Mouse (Mus musculus) thymus, postnatal 36 days (tissue): ENCODE data around the gene Gipc2.

Experiments
- DNase-seq, 2 experiments: peaks; one replicate each; pipeline ENCODE4 v3.0.0; 2022; ENCODE audit warnings: mixed read lengths in 2 of 2

Gipc2 gene

DNA sequence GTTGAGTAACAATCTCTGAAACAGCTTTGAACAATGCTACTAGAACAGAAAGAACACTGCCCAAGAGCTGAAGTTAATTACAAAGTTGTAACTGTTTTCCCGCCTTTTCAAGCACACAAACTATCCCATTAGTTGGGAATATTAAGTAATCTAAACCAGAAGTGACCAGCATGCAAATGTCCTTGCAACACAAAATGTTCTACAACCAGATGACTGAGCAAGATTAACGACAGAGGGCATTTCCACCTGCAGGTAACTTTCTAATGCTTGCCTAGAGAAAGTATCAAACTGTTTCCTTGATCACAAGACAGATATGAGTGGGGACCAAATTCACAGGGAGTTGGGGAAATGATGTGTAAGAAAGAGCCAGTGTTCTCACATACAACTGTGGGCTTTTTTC lies 101.9 kb downstream of the Gipc2 start:
- no peak for DNase-seq

DNA sequence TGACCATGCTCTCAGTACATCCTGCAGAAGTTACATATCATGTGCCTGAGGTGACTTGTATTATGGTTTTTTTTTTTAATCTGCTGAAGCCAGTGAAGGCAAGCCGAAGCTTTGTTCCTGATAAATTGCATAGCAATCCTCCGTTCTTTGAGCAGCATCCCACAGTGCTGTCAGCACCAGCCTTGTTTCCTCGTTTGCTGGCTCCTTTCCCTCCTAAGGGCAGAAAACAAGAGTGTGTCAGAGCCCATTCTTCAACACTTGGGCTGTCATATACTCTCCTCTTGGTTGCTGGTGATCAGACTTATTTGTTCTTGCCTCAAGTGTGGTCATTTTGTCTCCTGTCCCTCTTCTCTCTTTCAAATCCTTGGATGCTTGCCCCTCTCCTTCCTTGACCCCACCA lies 103.2 kb downstream of the Gipc2 start:
- DNase-seq = no peak

DNA sequence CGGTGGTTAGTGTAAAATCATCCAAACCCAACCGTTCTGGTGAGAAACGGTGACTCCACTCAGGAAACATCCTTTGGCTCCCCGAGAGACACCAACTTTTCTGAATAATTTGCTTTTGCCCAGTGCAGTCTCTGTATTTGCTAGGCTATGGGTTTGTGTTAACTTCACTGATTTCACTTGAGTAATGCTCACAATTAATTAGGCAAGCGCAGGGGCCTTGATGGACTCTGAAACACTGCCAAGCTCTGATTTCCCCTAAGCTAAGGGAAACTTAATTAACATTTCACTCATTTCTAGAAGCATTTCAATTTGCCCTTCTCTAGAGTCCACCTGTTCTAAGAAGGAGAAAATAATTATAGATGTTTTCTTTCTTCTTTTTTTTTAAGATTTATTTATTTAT lies 104.9 kb downstream of the Gipc2 start:
- no peak for DNase-seq

DNA sequence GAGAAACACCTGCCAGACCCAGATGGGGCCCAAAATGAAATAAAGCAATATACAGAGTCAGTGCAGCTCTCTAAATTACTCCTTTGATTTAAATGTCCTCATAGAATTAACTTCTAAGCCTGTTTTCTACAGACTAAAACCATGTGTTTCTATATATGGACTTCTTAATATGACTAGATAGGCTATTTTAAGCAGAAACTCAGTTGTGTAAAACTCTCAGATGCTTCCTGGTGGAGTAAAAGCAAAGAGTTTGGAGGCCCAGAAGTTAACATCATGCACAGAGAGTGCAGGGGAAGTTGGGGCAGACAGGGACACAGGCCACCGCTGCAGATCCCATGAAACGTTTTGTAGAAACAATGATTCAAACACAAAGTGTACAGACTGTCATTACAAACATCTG lies 107.8 kb downstream of the Gipc2 start:
- DNase-seq = no peak

DNA sequence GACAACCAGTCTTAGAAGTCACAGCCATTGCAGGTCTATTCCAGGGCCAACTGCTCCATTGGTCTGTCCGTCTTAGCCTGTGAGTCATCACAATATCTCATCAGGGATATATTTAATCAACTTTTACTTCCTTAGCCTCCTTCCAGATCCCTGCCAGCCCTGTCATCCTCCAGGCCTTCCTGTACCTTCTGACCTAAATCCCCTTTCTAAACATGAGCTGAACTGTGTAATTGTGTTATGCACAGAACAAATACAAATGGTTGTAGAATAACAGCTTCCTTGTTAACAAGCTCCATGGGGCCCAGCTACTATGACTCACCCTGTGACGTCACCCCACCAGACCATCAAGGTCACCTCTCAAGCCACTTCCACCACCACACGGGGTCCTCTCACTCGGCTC lies 111.8 kb downstream of the Gipc2 start:
- DNase-seq = no peak

DNA sequence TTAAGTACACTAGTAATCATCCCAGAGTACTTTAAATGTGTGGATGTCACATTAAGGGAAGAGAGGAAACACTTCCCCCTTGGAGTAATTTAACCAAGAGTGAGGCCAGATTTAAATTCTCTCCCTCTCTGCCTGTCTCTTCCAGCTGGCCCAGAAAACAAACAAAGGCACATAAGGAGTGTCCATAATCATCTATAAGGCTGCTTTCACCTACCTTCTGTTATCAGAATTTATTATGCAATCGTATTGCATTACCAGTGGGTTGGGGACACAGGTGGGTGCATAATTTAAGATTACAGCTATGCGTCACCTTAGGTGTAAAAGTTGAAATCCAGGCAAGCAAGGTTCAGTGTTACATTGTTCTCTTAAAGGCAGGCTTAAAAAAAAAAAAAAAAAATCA lies 114.1 kb downstream of the Gipc2 start:
- no peak for DNase-seq

DNA sequence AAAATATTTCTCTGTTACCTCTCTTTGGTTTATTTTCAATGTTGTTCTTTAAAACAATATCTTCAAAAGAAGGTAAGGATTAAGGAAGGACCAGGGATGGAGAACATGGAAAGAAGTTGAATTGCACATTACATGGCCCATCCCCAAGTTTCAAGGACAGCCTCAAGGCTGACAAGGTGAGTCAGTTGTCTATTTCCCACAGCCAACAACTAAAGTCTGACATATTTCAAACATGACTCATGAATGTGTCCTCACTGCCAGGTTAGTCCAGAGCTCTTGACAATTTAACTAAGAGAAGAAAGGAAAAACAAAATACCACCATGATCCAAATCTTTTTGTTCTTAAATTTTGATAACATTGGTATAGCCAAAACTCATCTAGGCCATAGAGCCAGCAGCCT lies 118.1 kb downstream of the Gipc2 start:
- no peak for DNase-seq

DNA sequence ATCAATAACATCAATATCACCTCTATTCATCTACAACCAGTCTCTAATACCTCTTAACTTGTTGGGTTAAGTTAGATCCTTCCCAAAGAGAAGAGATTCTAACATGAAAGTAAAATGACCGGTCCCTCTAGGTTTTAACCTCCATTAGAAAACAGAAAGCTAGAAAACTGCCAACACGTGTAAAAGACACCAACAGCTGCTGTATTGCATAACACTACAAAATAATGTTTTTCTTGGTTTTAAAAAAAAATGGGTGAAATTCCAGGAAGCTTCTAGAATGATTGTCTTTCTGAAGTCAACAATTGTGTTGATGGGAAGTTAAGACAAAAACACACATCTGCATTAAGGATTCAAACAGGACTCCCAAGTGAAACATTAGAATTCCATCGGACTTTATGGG lies 119.1 kb downstream of the Gipc2 start:
- DNase-seq = no peak
